Mouse (Mus musculus): ENCODE results near the gene Hoxb2. TPM values are rescaled to one million over a fixed set of nuclear protein-coding genes. Genes with fewer than 3 reads are reported as not detected.
A peak's percentile ranks its signal among the peaks of the same experiment; 100 is the strongest.

Gene Hoxb2
- polyA plus RNA-seq, 1 experiment from 2014 or later, result 7.5 TPM

DNA sequence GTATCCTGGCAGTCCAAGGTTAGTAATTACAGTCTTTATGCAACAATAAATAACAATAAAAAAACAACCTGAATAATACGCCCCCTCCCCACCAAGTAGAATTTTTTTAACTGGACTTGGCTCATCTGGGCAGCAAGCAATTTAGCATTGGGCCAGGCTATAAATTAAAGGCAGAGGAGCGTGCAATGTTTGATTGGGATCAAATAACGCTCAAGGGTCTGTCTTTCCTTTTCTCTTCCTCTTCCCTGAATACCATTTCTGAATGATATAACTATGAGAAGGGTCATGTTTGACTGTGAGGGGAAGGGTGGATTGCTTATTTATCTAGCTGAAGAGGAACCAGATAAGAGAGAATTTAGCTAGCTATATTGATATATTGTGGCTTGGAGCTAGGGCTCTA is 1.3 kb upstream of the Hoxb2 start:
- Histone ChIP-seq H3K4me3 (ENCODE audit: low read depth, low read length) (no peak overlapping the region), H3K9me3 (ENCODE audit: control insufficient read depth, low read length) (no peaks in the 10 kb centered on the region), H3K9ac (ENCODE audit: low read length) (no peak overlapping the region), H3K4me1 (ENCODE audit: control insufficient read depth, insufficient read depth, low read length) (peaks cover 36% of the 10 kb centered on the region), H3K4me2 (ENCODE audit: low read depth, severe bottlenecking) (no peak overlapping the region), H3K27me3 (ENCODE audit: control insufficient read depth, insufficient read depth, low read length) (peaks cover 68% of the 10 kb centered on the region), H3K27ac (replicated peaks; ENCODE audit: low read depth, low read length) (no peak overlapping the region), H3K36me3 (ENCODE audit: control insufficient read depth, insufficient read depth, low read length) (no peaks in the 10 kb centered on the region)
- 16% methylated on average over 3 of the region's 3 CpGs for WGBS
- DNase-seq (ENCODE audit: low spot score), result no peak
- ATAC-seq (ENCODE audit: insufficient number of reproducible peaks, low FRiP score, low TSS enrichment, low read depth), result no peak

- ATAC-seq (ENCODE audit: insufficient number of reproducible peaks, low FRiP score, low TSS enrichment, low read depth) (no peak), DNase-seq (ENCODE audit: low spot score) (peak; percentile 71)
- H3K27ac ChIP-seq (replicated peaks; ENCODE audit: low read depth, low read length), result no peak overlapping the region
- no peak overlapping the region for H3K4me3 ChIP-seq (ENCODE audit: low read depth, low read length)
- no peak overlapping the region; the same call in 1 of the 2 replicates for H3K4me2 ChIP-seq (ENCODE audit: low read depth, severe bottlenecking)
- peaks cover 61% of the 10 kb centered on the region for H3K27me3 ChIP-seq (ENCODE audit: control insufficient read depth, insufficient read depth, low read length)
- no peaks in the 10 kb centered on the region for H3K9me3 ChIP-seq (ENCODE audit: control insufficient read depth, low read length)
- H3K36me3 ChIP-seq (ENCODE audit: control insufficient read depth, insufficient read depth, low read length), result no peaks in the 10 kb centered on the region
- no peak overlapping the region for H3K9ac ChIP-seq (ENCODE audit: low read length)
- H3K4me1 ChIP-seq (ENCODE audit: control insufficient read depth, insufficient read depth, low read length), result peaks cover 30% of the 10 kb centered on the region
- WGBS, result 4% methylated on average over 14 of the region's 14 CpGs
These were observed 609 bp upstream of the Hoxb2 start for GRCm38 (mm10) chr11:96349491-96350340.

GRCm38 (mm10) chr11:96350791-96351190 is 466 bp downstream of the Hoxb2 start:
- peak overlapping the region; percentile 79; the same call in 1 of the 2 replicates for H3K4me2 ChIP-seq (ENCODE audit: low read depth, severe bottlenecking)
- no peak overlapping the region for H3K27ac ChIP-seq (replicated peaks; ENCODE audit: low read depth, low read length)
- no peaks in the 10 kb centered on the region for H3K36me3 ChIP-seq (ENCODE audit: control insufficient read depth, insufficient read depth, low read length)
- H3K4me1 ChIP-seq (ENCODE audit: control insufficient read depth, insufficient read depth, low read length), result peaks cover 25% of the 10 kb centered on the region
- no peak for ATAC-seq (ENCODE audit: insufficient number of reproducible peaks, low FRiP score, low TSS enrichment, low read depth)
- peaks cover 55% of the 10 kb centered on the region for H3K27me3 ChIP-seq (ENCODE audit: control insufficient read depth, insufficient read depth, low read length)
- no peak overlapping the region for H3K4me3 ChIP-seq (ENCODE audit: low read depth, low read length)
- DNase-seq (ENCODE audit: low spot score), result peak; percentile 31
- H3K9ac ChIP-seq (ENCODE audit: low read length), result no peak overlapping the region
- no peaks in the 10 kb centered on the region for H3K9me3 ChIP-seq (ENCODE audit: control insufficient read depth, low read length)
- WGBS, result 13% methylated on average over 2 of the region's 2 CpGs

DNA sequence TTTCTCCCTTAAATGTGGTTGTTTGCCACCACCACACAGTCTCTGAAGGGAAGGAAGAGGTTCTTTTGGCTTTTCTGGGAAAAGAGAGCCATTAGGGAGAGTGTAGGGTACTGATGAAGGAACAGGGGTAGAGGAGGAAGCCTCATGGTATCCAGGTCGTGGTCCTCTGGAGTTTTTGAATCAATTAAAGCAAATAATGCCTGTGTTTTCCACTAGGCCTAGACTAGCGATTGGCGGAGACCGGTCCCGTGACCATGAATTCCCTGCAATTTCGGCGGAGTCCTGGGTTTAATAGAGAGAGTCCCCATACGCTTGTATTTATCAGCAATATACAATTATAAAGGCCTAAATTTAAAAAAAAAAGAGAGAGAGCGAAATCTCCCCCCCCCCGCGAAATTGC is 987 bp downstream of the Hoxb2 start:
- H3K9me3 ChIP-seq (ENCODE audit: control insufficient read depth, low read length), result no peaks in the 10 kb centered on the region
- no peak for ATAC-seq (ENCODE audit: insufficient number of reproducible peaks, low FRiP score, low TSS enrichment, low read depth)
- DNase-seq (ENCODE audit: low spot score), result peak; percentile 67
- no peak overlapping the region for H3K27ac ChIP-seq (replicated peaks; ENCODE audit: low read depth, low read length)
- H3K9ac ChIP-seq (ENCODE audit: low read length), result no peak overlapping the region
- H3K4me2 ChIP-seq (ENCODE audit: low read depth, severe bottlenecking), result peak overlapping the region; percentile 79
- H3K27me3 ChIP-seq (ENCODE audit: control insufficient read depth, insufficient read depth, low read length), result peaks cover 52% of the 10 kb centered on the region
- WGBS, result under 1% methylated on average over 11 of the region's 11 CpGs
- peak overlapping the region; percentile 59; the same call in 1 of the 2 replicates for H3K4me3 ChIP-seq (ENCODE audit: low read depth, low read length)
- H3K4me1 ChIP-seq (ENCODE audit: control insufficient read depth, insufficient read depth, low read length), result peaks cover 21% of the 10 kb centered on the region; the same call in 1 of the 2 replicates
- H3K36me3 ChIP-seq (ENCODE audit: control insufficient read depth, insufficient read depth, low read length), result no peaks in the 10 kb centered on the region

- Histone ChIP-seq H3K4me1 (ENCODE audit: control insufficient read depth, insufficient read depth, low read length) (peaks cover 18% of the 10 kb centered on the region; the same call in 1 of the 2 replicates), H3K4me2 (ENCODE audit: low read depth, severe bottlenecking) (peak overlapping the region; percentile 79), H3K4me3 (ENCODE audit: low read depth, low read length) (peak overlapping the region; percentile 59), H3K36me3 (ENCODE audit: control insufficient read depth, insufficient read depth, low read length) (no peaks in the 10 kb centered on the region), H3K9ac (ENCODE audit: low read length) (peak overlapping the region; percentile 88), H3K27ac (replicated peaks; ENCODE audit: low read depth, low read length) (peak overlapping the region; percentile 68), H3K9me3 (ENCODE audit: control insufficient read depth, low read length) (no peaks in the 10 kb centered on the region), H3K27me3 (ENCODE audit: control insufficient read depth, insufficient read depth, low read length) (peaks cover 47% of the 10 kb centered on the region)
- DNase-seq (ENCODE audit: low spot score) (peak; percentile 68), ATAC-seq (ENCODE audit: insufficient number of reproducible peaks, low FRiP score, low TSS enrichment, low read depth) (no peak)
- under 1% methylated on average over 22 of the region's 22 CpGs for WGBS
These were observed 1.5 kb downstream of the Hoxb2 start for GRCm38 (mm10) chr11:96351831-96352230.

DNA sequence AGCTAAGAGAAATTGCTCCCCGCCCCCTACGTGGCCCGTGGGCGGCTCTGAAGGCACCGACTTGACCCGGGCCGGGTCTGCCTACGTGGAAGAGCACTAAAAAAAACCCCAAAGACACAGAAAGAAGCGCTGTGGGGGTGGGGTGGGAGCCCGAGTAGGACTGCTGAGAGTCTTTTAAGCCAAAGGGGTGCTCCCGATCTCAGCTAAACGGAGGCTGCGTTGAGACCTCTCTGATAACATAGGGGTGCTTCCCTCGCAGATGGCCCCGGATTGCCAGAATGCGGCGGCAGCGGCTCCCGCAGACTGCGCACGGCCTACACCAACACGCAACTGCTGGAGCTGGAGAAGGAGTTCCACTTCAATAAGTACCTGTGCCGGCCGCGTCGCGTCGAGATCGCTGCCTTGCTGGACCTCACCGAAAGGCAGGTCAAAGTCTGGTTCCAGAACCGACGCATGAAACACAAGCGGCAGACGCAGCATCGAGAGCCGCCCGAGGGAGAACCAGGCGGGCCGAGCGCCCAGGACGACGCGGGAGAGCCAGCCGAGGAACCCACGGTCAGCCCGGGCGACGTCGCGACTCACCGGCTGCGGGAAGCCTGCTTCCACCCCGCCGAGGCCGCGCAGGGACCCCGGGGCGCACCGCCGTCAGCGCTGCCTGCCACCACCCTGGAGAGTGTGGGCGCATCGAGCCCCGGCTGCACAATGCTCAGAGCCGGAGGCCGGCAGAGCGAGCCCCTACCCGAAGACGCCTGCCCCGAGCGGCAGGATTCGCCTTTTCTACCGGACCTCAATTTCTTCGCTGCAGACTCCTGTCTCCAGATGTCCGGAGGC is 2.6 kb downstream of the Hoxb2 start:
- peak overlapping the region; percentile 59 for H3K4me3 ChIP-seq (ENCODE audit: low read depth, low read length)
- H3K9me3 ChIP-seq (ENCODE audit: control insufficient read depth, low read length), result no peaks in the 10 kb centered on the region
- H3K4me1 ChIP-seq (ENCODE audit: control insufficient read depth, insufficient read depth, low read length), result peaks cover 16% of the 10 kb centered on the region; the same call in 1 of the 2 replicates
- ATAC-seq (ENCODE audit: insufficient number of reproducible peaks, low FRiP score, low TSS enrichment, low read depth) (no peak), DNase-seq (ENCODE audit: low spot score) (peak; percentile 80)
- H3K27ac ChIP-seq (replicated peaks; ENCODE audit: low read depth, low read length), result peak overlapping the region; percentile 48
- no peaks in the 10 kb centered on the region for H3K36me3 ChIP-seq (ENCODE audit: control insufficient read depth, insufficient read depth, low read length)
- H3K9ac ChIP-seq (ENCODE audit: low read length), result peak overlapping the region; percentile 88
- peaks cover 40% of the 10 kb centered on the region for H3K27me3 ChIP-seq (ENCODE audit: control insufficient read depth, insufficient read depth, low read length)
- peak overlapping the region; percentile 79 for H3K4me2 ChIP-seq (ENCODE audit: low read depth, severe bottlenecking)
- under 1% methylated on average over 71 of the region's 75 CpGs for WGBS

- Histone ChIP-seq H3K9me3 (ENCODE audit: control insufficient read depth, low read length) (no peaks in the 10 kb centered on the region), H3K9ac (ENCODE audit: low read length) (peak overlapping the region; percentile 88), H3K4me2 (ENCODE audit: low read depth, severe bottlenecking) (peak overlapping the region; percentile 79), H3K36me3 (ENCODE audit: control insufficient read depth, insufficient read depth, low read length) (no peaks in the 10 kb centered on the region), H3K27ac (replicated peaks; ENCODE audit: low read depth, low read length) (peak overlapping the region; percentile 48; the same call in 1 of the 2 replicates), H3K27me3 (ENCODE audit: control insufficient read depth, insufficient read depth, low read length) (peaks cover 36% of the 10 kb centered on the region), H3K4me1 (ENCODE audit: control insufficient read depth, insufficient read depth, low read length) (peaks cover 13% of the 10 kb centered on the region; the same call in 1 of the 2 replicates), H3K4me3 (ENCODE audit: low read depth, low read length) (peak overlapping the region; percentile 59)
- no peak for DNase-seq (ENCODE audit: low spot score)
- WGBS, result under 1% methylated on average over 14 of the region's 14 CpGs
- ATAC-seq (ENCODE audit: insufficient number of reproducible peaks, low FRiP score, low TSS enrichment, low read depth), result no peak
These were observed 3.2 kb downstream of the Hoxb2 start for GRCm38 (mm10) chr11:96353522-96353841.

- H3K27ac ChIP-seq (replicated peaks; ENCODE audit: low read depth, low read length), result peak overlapping the region; percentile 68
These were observed 3.6 kb downstream of the Hoxb2 start for GRCm38 (mm10) chr11:96353939-96354338.

More at GRCm38 (mm10) chr11:96353939-96354338, 3.6 kb downstream of the Hoxb2 start:
- WGBS, result 4% methylated on average over 8 of the region's 8 CpGs
- no peaks in the 10 kb centered on the region for H3K36me3 ChIP-seq (ENCODE audit: control insufficient read depth, insufficient read depth, low read length)
- DNase-seq (ENCODE audit: low spot score) (peak; percentile 69), ATAC-seq (ENCODE audit: insufficient number of reproducible peaks, low FRiP score, low TSS enrichment, low read depth) (no peak)
- peaks cover 32% of the 10 kb centered on the region for H3K27me3 ChIP-seq (ENCODE audit: control insufficient read depth, insufficient read depth, low read length)
- no peaks in the 10 kb centered on the region for H3K9me3 ChIP-seq (ENCODE audit: control insufficient read depth, low read length)
- H3K4me1 ChIP-seq (ENCODE audit: control insufficient read depth, insufficient read depth, low read length), result peaks cover 12% of the 10 kb centered on the region; the same call in 1 of the 2 replicates
- H3K4me3 ChIP-seq (ENCODE audit: low read depth, low read length), result peak overlapping the region; percentile 24
- H3K9ac ChIP-seq (ENCODE audit: low read length), result peak overlapping the region; percentile 60
- peak overlapping the region; percentile 72 for H3K4me2 ChIP-seq (ENCODE audit: low read depth, severe bottlenecking)

Measured in limb, embryonic 11.5 days (tissue).